Mouse (Mus musculus): ENCODE measurements at regions not wholly inside any gene's neighbourhood (a gene's known extent, or its start where the extent isn't known, plus 50 kb on each side); places are given as distances from the start of the nearest gene placed in this dataset.
A peak's percentile ranks its signal among the peaks of the same experiment; 100 is the strongest.

GRCm38 (mm10) chr1:110400051-110400450, 417.8 kb downstream of the Cdh7 start:
- DNase-seq (ENCODE audit: low spot score) (no peak), ATAC-seq (replicated peaks; ENCODE audit: low FRiP score) (no peak)
- no peaks in the 10 kb centered on the region for H3K36me3 ChIP-seq (ENCODE audit: control insufficient read depth, insufficient read depth, low read length)
- no peaks in the 10 kb centered on the region for H3K4me1 ChIP-seq (replicated peaks; ENCODE audit: control insufficient read depth, insufficient read depth, low read length)
- H3K9ac ChIP-seq (ENCODE audit: low read length) = no peak overlapping the region
- no peaks in the 10 kb centered on the region for H3K27me3 ChIP-seq (ENCODE audit: control insufficient read depth, insufficient read depth, low read length)
- H3K27ac ChIP-seq (ENCODE audit: low read depth, low read length) = no peak overlapping the region
- WGBS = 88% methylated on average over 2 of the region's 2 CpGs
- H3K4me3 ChIP-seq (ENCODE audit: low read depth, low read length) = no peak overlapping the region
- no peak overlapping the region for H3K4me2 ChIP-seq (ENCODE audit: low read depth, low read length, severe bottlenecking)
- H3K9me3 ChIP-seq (ENCODE audit: control insufficient read depth, low read length) = no peaks in the 10 kb centered on the region

- H3K27ac ChIP-seq (ENCODE audit: low read depth, low read length) = no peak overlapping the region
- no peak overlapping the region for H3K9ac ChIP-seq (ENCODE audit: low read length)
- H3K4me2 ChIP-seq (ENCODE audit: low read depth, low read length, severe bottlenecking) = no peak overlapping the region
- H3K4me1 ChIP-seq (replicated peaks; ENCODE audit: control insufficient read depth, insufficient read depth, low read length) = no peaks in the 10 kb centered on the region
- ATAC-seq (replicated peaks; ENCODE audit: low FRiP score) (peak; percentile 78), DNase-seq (ENCODE audit: low spot score) (no peak)
- WGBS = 26% methylated on average over 3 of the region's 3 CpGs
- H3K4me3 ChIP-seq (ENCODE audit: low read depth, low read length) = no peak overlapping the region
- H3K36me3 ChIP-seq (ENCODE audit: control insufficient read depth, insufficient read depth, low read length) = no peaks in the 10 kb centered on the region
- no peaks in the 10 kb centered on the region for H3K9me3 ChIP-seq (ENCODE audit: control insufficient read depth, low read length)
- peaks cover 2% of the 10 kb centered on the region; the same call in 1 of the 2 replicates for H3K27me3 ChIP-seq (ENCODE audit: control insufficient read depth, insufficient read depth, low read length)
Observed at GRCm38 (mm10) chr1:110447742-110448312, 465.6 kb downstream of the Cdh7 start.

- Histone ChIP-seq H3K4me1 (replicated peaks; ENCODE audit: control insufficient read depth, insufficient read depth, low read length) (no peaks in the 10 kb centered on the region), H3K36me3 (ENCODE audit: control insufficient read depth, insufficient read depth, low read length) (no peaks in the 10 kb centered on the region), H3K27ac (ENCODE audit: low read depth, low read length) (no peak overlapping the region), H3K4me2 (ENCODE audit: low read depth, low read length, severe bottlenecking) (no peak overlapping the region), H3K9ac (ENCODE audit: low read length) (no peak overlapping the region), H3K4me3 (ENCODE audit: low read depth, low read length) (no peak overlapping the region), H3K27me3 (ENCODE audit: control insufficient read depth, insufficient read depth, low read length) (no peaks in the 10 kb centered on the region), H3K9me3 (ENCODE audit: control insufficient read depth, low read length) (no peaks in the 10 kb centered on the region)
- no peak for DNase-seq (ENCODE audit: low spot score)
- no peak for ATAC-seq (replicated peaks; ENCODE audit: low FRiP score)
Observed at GRCm38 (mm10) chr1:110483476-110483875, 493.9 kb downstream of the Cdh19 start.

- Histone ChIP-seq H3K4me3 (ENCODE audit: low read depth, low read length) (no peak overlapping the region), H3K9ac (ENCODE audit: low read length) (no peak overlapping the region), H3K9me3 (ENCODE audit: control insufficient read depth, low read length) (no peaks in the 10 kb centered on the region), H3K36me3 (ENCODE audit: control insufficient read depth, insufficient read depth, low read length) (no peaks in the 10 kb centered on the region), H3K27ac (ENCODE audit: low read depth, low read length) (no peak overlapping the region), H3K4me1 (replicated peaks; ENCODE audit: control insufficient read depth, insufficient read depth, low read length) (no peaks in the 10 kb centered on the region), H3K4me2 (ENCODE audit: low read depth, low read length, severe bottlenecking) (no peak overlapping the region), H3K27me3 (ENCODE audit: control insufficient read depth, insufficient read depth, low read length) (no peaks in the 10 kb centered on the region)
- 90% methylated on average over 1 of the region's 1 CpGs for WGBS
- no peak for ATAC-seq (replicated peaks; ENCODE audit: low FRiP score)
- no peak for DNase-seq (ENCODE audit: low spot score)
Observed at GRCm38 (mm10) chr1:110489372-110489771, 488.0 kb downstream of the Cdh19 start.

Data from forebrain, embryonic 11.5 days (tissue).